Mouse (Mus musculus): ENCODE data around the gene Ptprd.
"Not testable (repeated sequence)": the region's sequence is repeated elsewhere in the genome, so short reads cannot be mapped to it uniquely, and the experiment has no call there.

The Ptprd gene

GRCm38 (mm10) chr4:76144925-76145324, 2066.8 kb downstream of the Ptprd start:
- DNase-seq: no peak

GRCm38 (mm10) chr4:76144333-76144732, 2067.4 kb downstream of the Ptprd start:
- no peak for DNase-seq

DNA sequence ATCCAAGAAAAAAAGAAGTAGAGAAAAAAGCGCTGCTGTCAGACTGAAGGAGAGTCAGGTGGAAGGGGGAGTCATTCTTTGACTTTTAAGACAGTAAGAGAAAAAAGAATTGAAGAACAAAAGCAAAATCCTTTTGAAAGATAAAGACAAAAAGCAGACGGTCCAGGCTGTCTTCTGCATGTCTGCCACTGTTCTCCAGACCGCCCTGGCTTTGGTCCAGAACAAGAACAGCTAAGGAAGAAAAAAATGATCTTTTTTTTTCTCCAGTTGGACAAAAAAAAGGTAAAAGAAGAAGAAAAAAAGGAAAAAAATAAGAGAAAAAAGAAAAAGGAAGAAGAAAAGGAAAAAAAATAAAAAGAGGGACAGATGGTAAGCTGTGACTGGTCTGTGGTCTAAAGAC, 2073.9 kb downstream of the Ptprd start:
- no peak for DNase-seq

DNA sequence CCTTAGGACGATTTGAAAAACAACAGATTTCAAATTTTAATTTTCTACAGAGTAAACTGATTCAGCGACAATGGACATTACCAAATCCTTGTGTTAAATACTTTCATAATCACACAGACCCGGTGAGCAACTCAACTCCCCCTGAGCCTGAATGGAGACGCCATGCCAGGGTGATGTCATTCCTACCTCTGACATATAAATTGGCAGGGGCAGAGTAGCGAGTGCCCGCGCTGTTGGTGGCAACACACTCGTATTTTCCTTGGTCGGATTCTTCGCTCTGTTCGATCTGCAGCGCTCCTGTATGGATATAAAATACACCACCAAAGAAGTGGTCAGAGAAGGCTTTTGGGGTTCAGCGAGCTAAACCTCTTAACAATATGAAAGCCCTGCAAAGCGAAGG, 2075.1 kb downstream of the Ptprd start:
- DNase-seq: no peak

DNA sequence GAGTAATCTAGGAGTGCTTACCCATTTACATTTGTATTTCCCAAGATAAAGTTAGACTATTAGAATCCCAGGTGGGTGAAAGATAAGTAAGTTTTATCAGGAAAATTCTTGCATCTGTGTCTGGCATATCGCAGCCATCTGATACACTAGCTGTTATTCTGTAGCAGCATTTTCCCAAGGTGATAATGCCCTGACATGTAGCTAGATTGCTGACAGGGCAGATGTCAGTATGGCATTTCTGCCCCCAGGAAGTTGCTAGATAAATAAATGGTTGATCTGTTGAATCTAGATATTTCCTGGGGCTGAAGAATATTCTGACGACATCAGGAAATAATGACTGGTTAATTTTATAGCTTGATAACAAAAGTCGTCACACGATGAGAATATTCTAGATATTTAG, 2119.9 kb downstream of the Ptprd start:
- no peak for DNase-seq

DNA sequence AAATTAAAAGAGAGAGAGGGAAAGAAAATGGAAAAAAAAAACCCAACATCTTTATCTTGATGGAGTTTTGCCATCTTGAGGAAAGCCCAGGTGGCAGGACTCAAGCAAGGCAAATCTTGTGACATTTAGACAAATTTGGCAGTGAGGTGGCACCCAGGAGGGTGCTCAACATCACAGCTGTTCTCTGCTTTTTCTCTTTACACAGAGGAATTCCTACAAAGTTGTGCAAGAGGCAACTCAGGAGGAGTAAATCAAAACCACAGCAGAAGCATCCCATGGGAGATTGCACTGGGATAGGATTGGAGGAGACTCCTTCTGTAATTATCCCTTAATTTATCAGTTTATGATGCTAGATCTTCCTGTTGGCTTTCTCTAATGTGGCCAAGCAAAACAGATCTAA, 2121.9 kb downstream of the Ptprd start:
- no peak for DNase-seq

- no peak for DNase-seq
These were observed 2135.7 kb downstream of the Ptprd start for GRCm38 (mm10) chr4:76076051-76076450.

- DNase-seq: no peak
These were observed 2138.5 kb downstream of the Ptprd start for GRCm38 (mm10) chr4:76073286-76073685.

DNA sequence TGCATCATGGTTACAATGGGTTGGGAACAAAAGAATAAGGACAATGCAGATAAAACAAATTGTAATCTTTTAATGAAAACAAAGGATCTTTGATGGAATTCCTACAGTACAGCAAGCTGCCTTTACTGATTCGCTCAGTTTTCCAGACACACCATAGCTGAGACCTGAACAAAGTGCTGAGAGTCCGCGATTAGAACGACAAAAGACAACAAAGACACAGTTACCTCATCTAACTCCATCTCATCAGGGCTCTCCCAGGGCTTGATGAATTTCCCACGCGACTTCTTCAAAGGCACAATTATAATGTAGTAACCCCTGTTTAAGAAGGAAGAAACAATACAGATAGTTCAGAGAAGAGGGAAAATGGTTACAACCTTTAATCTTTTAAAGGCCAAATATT, 2140.0 kb downstream of the Ptprd start:
- DNase-seq: no peak

DNA sequence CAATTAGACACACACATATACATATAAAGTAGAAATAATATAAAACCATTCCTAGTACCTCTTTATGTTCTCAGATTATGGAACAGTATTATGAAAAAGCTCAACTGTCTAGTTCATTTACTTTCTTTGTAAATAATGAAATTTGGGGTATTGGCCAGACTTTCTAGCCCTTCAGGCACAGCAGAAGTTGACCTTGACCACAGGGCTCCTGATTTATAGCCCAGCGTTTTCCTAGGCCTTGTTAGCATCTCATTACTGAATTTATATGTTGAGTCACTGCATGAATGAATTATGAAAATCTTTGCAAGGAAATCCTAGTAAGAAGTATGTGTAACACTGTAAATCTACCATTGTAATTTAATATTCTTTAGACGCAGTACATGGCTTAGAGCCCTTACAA, 2154.9 kb downstream of the Ptprd start:
- no peak for DNase-seq

- DNase-seq: no peak
These were observed 2166.1 kb downstream of the Ptprd start for GRCm38 (mm10) chr4:76045650-76046049.

- no peak for DNase-seq
These were observed 2167.0 kb downstream of the Ptprd start for GRCm38 (mm10) chr4:76044802-76045201.

- DNase-seq: not testable (repeated sequence)
These were observed 2174.6 kb downstream of the Ptprd start for GRCm38 (mm10) chr4:76037178-76037577.

GRCm38 (mm10) chr4:76025571-76026325, 2186.0 kb downstream of the Ptprd start:
- DNase-seq: no peak

DNA sequence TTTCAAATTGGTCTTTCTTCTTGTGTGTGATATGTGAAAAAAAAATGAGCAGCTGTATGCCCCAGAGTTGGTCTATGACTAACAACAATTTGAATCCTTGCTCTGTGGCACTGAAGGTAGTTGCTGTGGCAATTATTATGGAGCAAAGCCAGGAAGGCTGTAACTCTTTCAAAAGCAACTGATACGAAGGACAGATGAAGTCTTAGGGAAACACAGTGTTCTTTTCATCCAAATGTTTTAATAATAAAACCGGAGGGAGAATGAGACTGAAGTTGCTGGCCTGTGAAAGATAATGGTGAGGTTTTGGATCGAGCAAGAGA, 2187.3 kb downstream of the Ptprd start:
- no peak for DNase-seq

DNA sequence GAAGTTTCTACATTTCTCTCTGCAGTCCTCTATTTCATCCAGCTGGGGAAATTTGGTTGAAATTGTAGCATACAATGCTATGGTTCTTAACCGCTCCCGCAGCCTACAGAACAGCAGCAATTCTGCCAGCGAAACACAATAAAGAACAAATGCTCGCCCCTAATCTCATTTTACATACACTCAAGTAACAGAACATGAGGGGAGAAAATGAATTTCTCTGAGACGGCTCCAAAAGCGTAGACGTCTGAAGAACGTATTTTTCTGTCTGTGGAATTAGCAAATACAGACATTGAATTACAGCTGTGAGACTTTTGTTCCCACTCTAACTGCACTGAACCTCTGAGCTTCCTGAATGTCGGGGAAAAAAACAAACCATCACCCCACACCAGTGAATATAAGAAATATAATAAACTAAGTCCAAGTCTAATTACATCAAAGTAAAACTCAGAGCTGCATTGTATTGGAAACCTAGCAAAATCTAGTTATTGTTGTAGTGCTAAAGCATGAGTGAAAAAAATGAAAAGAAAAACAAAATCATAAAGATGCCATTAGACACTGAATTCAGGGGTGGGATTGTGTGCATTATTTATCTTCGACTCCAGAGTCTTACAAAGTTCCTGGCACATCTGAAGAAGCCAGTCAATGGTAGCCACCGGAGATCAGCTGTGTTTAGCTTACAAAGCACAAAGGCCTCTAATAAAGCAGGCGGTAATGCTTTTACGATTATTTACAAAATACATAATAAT, 2187.8 kb downstream of the Ptprd start:
- DNase-seq: no peak

DNA sequence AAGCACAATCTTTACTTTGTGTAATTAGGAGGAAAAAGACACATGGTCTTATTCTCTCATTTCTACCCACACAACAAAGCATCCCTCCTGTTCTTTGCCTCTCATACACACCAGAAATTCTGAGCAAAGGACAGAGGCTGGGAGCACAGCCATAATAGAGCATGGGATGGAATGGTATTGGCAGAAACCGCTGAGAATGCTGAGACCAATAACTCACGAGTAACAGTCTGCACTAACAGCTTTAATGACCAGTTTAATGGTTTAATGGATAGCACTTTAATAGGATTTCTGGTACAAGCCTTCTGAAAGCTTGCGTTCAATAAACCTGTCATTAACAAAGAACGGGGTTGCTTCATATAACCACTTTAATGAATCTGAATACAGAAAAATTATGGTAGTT, 2190.1 kb downstream of the Ptprd start:
- DNase-seq: no peak

GRCm38 (mm10) chr4:76015026-76015425, 2196.7 kb downstream of the Ptprd start:
- DNase-seq: no peak

DNA sequence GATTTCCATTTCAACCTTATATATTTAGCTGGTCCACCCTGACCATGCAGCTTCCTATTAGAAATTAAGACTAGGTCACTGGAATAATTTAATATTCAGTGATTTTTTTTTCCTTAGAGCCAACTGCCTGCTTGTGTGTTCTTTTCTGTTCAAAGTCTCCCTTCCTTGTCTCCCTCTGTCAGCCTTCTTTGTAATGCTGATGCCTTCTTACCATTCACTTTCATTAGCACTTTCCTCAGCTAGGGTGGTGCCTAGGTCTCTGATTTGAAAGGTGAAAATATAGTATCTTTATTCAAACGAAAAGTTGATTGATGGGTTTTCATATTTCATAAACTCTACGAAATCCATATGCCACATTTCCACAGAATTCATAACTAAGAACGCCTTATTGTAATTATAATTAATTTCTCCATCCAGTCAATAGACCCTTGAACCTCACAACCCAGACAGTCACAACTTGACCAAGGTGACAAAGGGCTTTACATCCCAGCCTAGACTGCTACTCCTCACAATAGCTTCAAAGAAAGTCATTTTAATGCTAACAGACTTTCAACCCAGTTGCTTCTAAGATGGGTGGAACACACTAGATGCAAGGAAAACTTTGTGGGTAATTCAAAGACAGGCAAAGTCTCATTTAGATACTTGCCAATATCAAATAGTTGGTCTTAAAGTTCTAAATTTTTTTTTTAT, 2197.5 kb downstream of the Ptprd start:
- no peak for DNase-seq

DNA sequence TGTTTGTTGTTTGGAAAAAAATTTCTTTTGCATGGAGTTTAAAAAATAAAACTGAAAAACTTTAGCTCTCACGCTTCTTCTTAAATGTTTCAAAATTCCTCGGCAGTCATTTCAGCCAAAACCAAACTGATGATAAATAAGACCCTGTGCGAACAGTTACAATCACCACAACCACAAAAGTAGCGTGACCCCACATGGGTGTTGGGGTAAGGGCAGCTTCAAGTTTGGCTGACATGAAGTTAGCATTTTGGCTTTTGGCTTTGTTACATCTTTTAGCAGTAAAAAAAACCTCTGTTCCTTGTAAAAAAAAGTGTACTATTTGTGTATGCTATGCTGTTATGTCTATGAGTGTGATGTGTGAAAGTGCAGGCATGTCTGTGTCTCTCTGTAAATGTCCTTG, 2203.2 kb downstream of the Ptprd start:
- DNase-seq: no peak

DNA sequence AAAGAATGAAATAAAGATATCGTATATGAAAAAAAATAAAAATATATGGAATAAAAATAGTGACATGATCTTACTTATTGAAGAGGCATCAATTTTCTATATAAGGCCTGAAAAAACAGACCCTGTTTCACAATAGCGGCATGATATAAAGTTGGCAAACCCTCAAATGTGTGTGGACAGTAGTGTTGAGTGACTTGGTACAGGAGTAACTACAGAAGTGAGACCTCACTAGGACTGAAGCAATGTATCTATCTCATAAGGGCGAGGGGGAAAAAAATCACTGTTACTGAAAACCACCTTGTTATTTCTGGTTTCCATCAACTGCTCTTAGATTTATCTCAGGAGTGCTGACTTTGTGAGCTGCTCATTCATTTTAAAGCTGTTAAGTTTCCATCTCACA, 2204.5 kb downstream of the Ptprd start:
- DNase-seq: no peak

DNA sequence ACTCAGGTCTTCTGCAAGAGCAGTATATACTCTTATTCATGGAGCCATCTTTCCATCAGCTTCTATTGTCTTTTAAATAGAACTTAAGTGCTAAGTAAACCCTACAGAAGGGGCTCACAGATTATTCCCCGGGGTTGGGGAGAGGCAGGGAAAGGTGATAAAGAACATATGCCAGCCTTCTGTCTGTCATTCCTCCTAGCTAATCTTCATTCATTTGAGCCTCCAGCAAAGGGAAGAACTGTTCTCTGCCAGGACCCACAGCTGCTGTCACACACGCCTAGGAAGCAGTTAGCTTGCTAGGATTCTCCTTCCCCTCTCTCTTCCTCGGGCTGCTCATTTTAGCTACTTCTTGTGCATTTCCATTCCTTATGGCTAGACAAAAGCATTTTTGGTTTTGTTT, 2205.0 kb downstream of the Ptprd start:
- no peak for DNase-seq

GRCm38 (mm10) chr4:76004161-76004560, 2207.6 kb downstream of the Ptprd start:
- DNase-seq: no peak

GRCm38 (mm10) chr4:76000258-76000657, 2211.5 kb downstream of the Ptprd start:
- DNase-seq: no peak

Data from thymus, postnatal 36 days (tissue).